Mouse (Mus musculus) forebrain, embryonic 16.5 days (tissue): ENCODE results near the gene Idh3g. TPM values are rescaled to one million over a fixed set of nuclear protein-coding genes. Genes with fewer than 3 reads are reported as not detected.

ENCODE experiments used
- ATAC-seq: fragments of 200-750 bp; cut with Nextera tagmentation; 2 replicates; pipeline ENCODE4 v1.8.0; 2017; ENCODE audit warnings: mild to moderate bottlenecking, moderate library complexity
- H3K27ac ChIP-seq: fragments of 300-500 bp; sonication (generic); 2 replicates; pipeline ENCODE4 v1.5.1; 2014; ENCODE audit warnings: low read length, control low read depth
- H3K27me3 ChIP-seq: fragments of 300-500 bp; sonication (generic); replicated peaks from 2 replicates; pipeline ENCODE4 v1.6.1; 2014; ENCODE audit warnings: low read length; ENCODE audit not compliant: control insufficient read depth, insufficient read depth
- H3K36me3 ChIP-seq: fragments of 300-500 bp; sonication (generic); 2 replicates; pipeline ENCODE4 v1.6.1; 2014; ENCODE audit not compliant: control insufficient read depth, insufficient read depth
- H3K4me1 ChIP-seq: fragments of 300-500 bp; sonication (generic); replicated peaks from 2 replicates; pipeline ENCODE4 v1.6.1; 2014; ENCODE audit warnings: low read length; ENCODE audit not compliant: control insufficient read depth, insufficient read depth
- H3K4me2 ChIP-seq: fragments of 300-500 bp; sonication (generic); 2 replicates; pipeline ENCODE4 v1.6.1; 2014; ENCODE audit warnings: mild to moderate bottlenecking, low read length, control low read depth
- H3K4me3 ChIP-seq: fragments of 300-500 bp; sonication (generic); replicated peaks from 2 replicates; pipeline ENCODE4 v1.5.1; 2014; ENCODE audit warnings: mild to moderate bottlenecking, low read length, control low read depth
- H3K9ac ChIP-seq: fragments of 300-500 bp; sonication (generic); replicated peaks from 2 replicates; pipeline ENCODE4 v1.6.1; 2014; ENCODE audit warnings: low read depth, low read length, control low read depth
- H3K9me3 ChIP-seq: fragments of 300-500 bp; sonication (generic); 2 replicates; pipeline ENCODE4 v1.6.1; 2016; ENCODE audit warnings: low read length; ENCODE audit not compliant: control insufficient read depth
- WGBS: fragments of 180-500 bp; shearing (Covaris S2); extraction: QIAGEN DNeasy Blood & Tissue Kit; methylation state at CpG from one replicate; pipeline ENCODE4 v1.1.7; 2014; 5-methylcytosine and 5-hydroxymethylcytosine counted together
- polyA plus RNA-seq: library from polyadenylated mRNA; unstranded; fragments of >200 nt; fragmentation: Nextera tagmentation; extraction: Ambion mirVana; gene quantifications from 2 replicates; pipeline ENCODE4 v1.2.1, GENCODE M21; 2015

The Idh3g gene
- polyA plus RNA-seq, 1 experiment from 2014 or later = 240 TPM

DNA sequence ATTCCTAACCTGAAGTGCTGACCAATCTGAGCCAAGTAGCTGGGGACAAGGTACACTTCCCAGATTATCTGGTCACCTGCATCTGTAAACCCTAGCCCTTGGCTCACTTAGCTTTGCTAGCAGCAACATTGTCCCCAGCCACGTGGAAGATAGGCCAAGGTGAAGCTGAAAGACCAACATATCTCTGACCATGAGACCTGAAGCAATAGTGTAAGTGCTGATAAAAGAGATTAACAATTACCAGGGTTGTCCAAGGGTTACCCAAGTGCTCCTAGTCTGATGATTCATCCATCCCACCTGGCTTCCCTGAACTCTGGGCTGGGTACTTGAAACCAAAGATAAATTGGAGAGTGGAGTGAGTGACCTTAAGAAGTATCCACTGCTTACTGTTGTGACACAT, 55.8 kb downstream of the Idh3g start:
- 47% methylated on average over 1 of the region's 1 CpGs for WGBS
- H3K36me3 ChIP-seq = no peaks in the 10 kb centered on the region
- no peak overlapping the region for H3K4me3 ChIP-seq

More for the DNA sequence above, 55.8 kb downstream of the Idh3g start:
- Histone ChIP-seq H3K9ac (no peak overlapping the region), H3K4me2 (no peak overlapping the region), H3K27me3 (no peaks in the 10 kb centered on the region), H3K4me1 (no peaks in the 10 kb centered on the region), H3K9me3 (no peaks in the 10 kb centered on the region), H3K27ac (no peak overlapping the region)
- ATAC-seq = no peak

Other genes with a start within 250 kb of the Idh3g start
- gene Dusp9, start 147.5 kb downstream of the Idh3g start, polyA plus RNA-seq = 0.26 and 0.37 TPM in 2 replicates
- gene Pnck, start 126.8 kb downstream of the Idh3g start, polyA plus RNA-seq = 105 and 143 TPM in 2 replicates
- 6.4 and 7.5 TPM in 2 replicates for gene Slc6a8, start 113.7 kb downstream of the Idh3g start, polyA plus RNA-seq
- gene Bcap31, start 70.7 kb downstream of the Idh3g start, polyA plus RNA-seq = 109 and 111 TPM in 2 replicates
- gene Abcd1, start 70.3 kb downstream of the Idh3g start, polyA plus RNA-seq = 11.3 and 12.3 TPM in 2 replicates
- 0.19 and 0.22 TPM in 2 replicates for gene Plxnb3, start 29.8 kb downstream of the Idh3g start, polyA plus RNA-seq
- gene Srpk3, start 12.5 kb downstream of the Idh3g start, polyA plus RNA-seq = 1.8 and 1.9 TPM in 2 replicates
- gene Ssr4, start 131 bp upstream of the Idh3g start, polyA plus RNA-seq = 132 and 134 TPM in 2 replicates
- 3.5 and 4.2 TPM in 2 replicates for gene Pdzd4, start 38.1 kb upstream of the Idh3g start, polyA plus RNA-seq
- gene Avpr2, start 105.2 kb upstream of the Idh3g start, polyA plus RNA-seq = 0.16 and 0.24 TPM in 2 replicates
- 82.6 and 110 TPM in 2 replicates for gene L1cam, start 109.2 kb upstream of the Idh3g start, polyA plus RNA-seq
- gene Arhgap4, start 135.0 kb upstream of the Idh3g start, polyA plus RNA-seq = 2.8 and 3.1 TPM in 2 replicates
- 101 and 103 TPM in 2 replicates for gene Naa10, start 135.0 kb upstream of the Idh3g start, polyA plus RNA-seq
- gene Renbp, start 144.0 kb upstream of the Idh3g start, polyA plus RNA-seq = 6.7 and 10.3 TPM in 2 replicates
- gene Hcfc1, start 179.5 kb upstream of the Idh3g start, polyA plus RNA-seq = 53.8 and 57.0 TPM in 2 replicates
- gene Irak1, start 237.0 kb upstream of the Idh3g start, polyA plus RNA-seq = 39.8 and 40.8 TPM in 2 replicates